Mouse (Mus musculus) C2C12 (cell line): ENCODE measurements around the gene Palm2.

Experiments used
- CEBPB ChIP-seq: IDR thresholded peaks from one replicate; pipeline ENCODE4 v1.6.1; 2011; ENCODE audit warnings: low read depth, mild to moderate bottlenecking, control low read depth, moderate library complexity
- CTCF ChIP-seq: IDR thresholded peaks from one replicate; pipeline ENCODE4 v1.5.1; 2011; ENCODE audit not compliant: control insufficient read depth, insufficient read depth, insufficient read length
- FOSL1 ChIP-seq: IDR thresholded peaks from one replicate; pipeline ENCODE4 v1.8.0; 2011; ENCODE audit warnings: mild to moderate bottlenecking, low read length; ENCODE audit not compliant: poor library complexity, insufficient read depth, severe bottlenecking
- MAX ChIP-seq: IDR thresholded peaks from one replicate; pipeline ENCODE4 v1.6.1; 2011; ENCODE audit warnings: mild to moderate bottlenecking, control low read depth
- MYOD1 ChIP-seq: IDR thresholded peaks from one replicate; pipeline ENCODE4 v1.6.1; 2011; ENCODE audit warnings: low read depth; ENCODE audit not compliant: control insufficient read depth, insufficient read length
- MYOG ChIP-seq: IDR thresholded peaks from one replicate; pipeline ENCODE4 v1.6.1; 2011; ENCODE audit not compliant: control insufficient read depth, insufficient read length; ENCODE audit errors: extremely low read depth
- USF1 ChIP-seq: IDR thresholded peaks from one replicate; pipeline ENCODE4 v1.6.1; 2011; ENCODE audit warnings: low read depth, mild to moderate bottlenecking, control low read depth, moderate library complexity

DNA sequence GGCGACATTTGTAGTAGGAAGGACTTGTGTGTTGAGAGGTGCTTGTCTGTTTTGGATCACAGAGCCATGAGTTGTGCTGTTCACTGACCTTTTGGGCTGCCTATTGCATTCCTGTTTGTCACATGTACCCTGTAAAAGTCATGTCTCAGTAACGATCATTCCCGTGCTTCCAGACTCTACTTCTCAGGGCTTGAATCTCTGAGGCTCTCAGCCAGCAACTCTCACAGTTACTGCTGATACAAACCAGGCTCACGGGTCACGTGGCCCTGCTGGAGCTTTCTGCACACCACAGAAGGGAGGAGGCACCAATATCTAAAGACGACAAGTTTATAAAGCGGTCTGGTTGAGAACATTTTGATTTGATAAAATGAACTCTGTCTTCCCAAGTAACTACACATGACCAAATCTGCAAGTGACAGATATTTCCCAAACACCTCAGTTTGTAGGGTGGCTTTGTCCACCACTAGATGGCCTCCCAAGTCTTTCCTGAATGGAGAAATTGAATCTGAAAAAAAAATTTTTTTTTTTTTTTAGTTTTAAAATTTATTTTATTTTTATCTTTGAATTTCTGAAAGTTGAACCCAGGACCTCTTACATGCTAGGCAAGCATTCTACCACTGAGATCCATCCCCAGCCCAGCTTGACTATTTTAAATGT, 236.9 kb downstream of the Palm2 start:
- TF ChIP-seq MYOG (no peak), CTCF (no peak), MYOD1 (no peak), USF1 (no peak), FOSL1 (no peak), CEBPB (no peak), MAX (no peak)
